Mouse (Mus musculus): ENCODE measurements around the gene Zmiz1.

The Zmiz1 gene

GRCm38 (mm10) chr14:25654401-25655197, 195.6 kb downstream of the Zmiz1 start:
- no peak for DNase-seq

GRCm38 (mm10) chr14:25660661-25661060, 201.7 kb downstream of the Zmiz1 start:
- no peak for DNase-seq

GRCm38 (mm10) chr14:25661185-25661920, 202.4 kb downstream of the Zmiz1 start:
- DNase-seq = no peak

- DNase-seq = no peak
These were observed 204.8 kb downstream of the Zmiz1 start for GRCm38 (mm10) chr14:25663649-25664309.

GRCm38 (mm10) chr14:25664310-25664695, 205.3 kb downstream of the Zmiz1 start:
- DNase-seq = no peak

- no peak for DNase-seq
These were observed 206.5 kb downstream of the Zmiz1 start for GRCm38 (mm10) chr14:25665314-25665970.

- DNase-seq = peak; percentile 13 to 28
These were observed 207.8 kb downstream of the Zmiz1 start for GRCm38 (mm10) chr14:25666668-25667376.

- no peak for DNase-seq
These were observed 208.6 kb downstream of the Zmiz1 start for GRCm38 (mm10) chr14:25667587-25667986.

GRCm38 (mm10) chr14:25679625-25680024, 220.6 kb downstream of the Zmiz1 start:
- DNase-seq = no peak

GRCm38 (mm10) chr14:25682020-25682419, 223.0 kb downstream of the Zmiz1 start:
- no peak for DNase-seq

- DNase-seq = no peak
These were observed 227.4 kb downstream of the Zmiz1 start for GRCm38 (mm10) chr14:25686216-25686945.

GRCm38 (mm10) chr14:25686983-25687901, 228.3 kb downstream of the Zmiz1 start:
- no peak for DNase-seq

- DNase-seq = no peak
These were observed 234.4 kb downstream of the Zmiz1 start for GRCm38 (mm10) chr14:25693271-25693887.

- peak; percentile 99 for DNase-seq
These were observed 235.0 kb downstream of the Zmiz1 start, which contains the start of gene Ppif for GRCm38 (mm10) chr14:25693888-25694568. Gene Ppif (plus strand): TSS chr14:25694154.

GRCm38 (mm10) chr14:25694569-25694897, 235.5 kb downstream of the Zmiz1 start:
- DNase-seq = peak in 1 of 2 experiments; percentile 15

- peak in 1 of 2 experiments; percentile 12 for DNase-seq
These were observed 236.1 kb downstream of the Zmiz1 start for GRCm38 (mm10) chr14:25695059-25695458.

- DNase-seq = no peak
These were observed 237.4 kb downstream of the Zmiz1 start for GRCm38 (mm10) chr14:25696356-25696755.

GRCm38 (mm10) chr14:25701986-25702385, 243.0 kb downstream of the Zmiz1 start:
- peak in 1 of 2 experiments; percentile 12 for DNase-seq

- DNase-seq = peak; percentile 67 to 69
These were observed 248.8 kb downstream of the Zmiz1 start for GRCm38 (mm10) chr14:25707691-25708181.
